Mouse (Mus musculus) heart, adult 2 months (tissue): ENCODE data around the gene Atf1. TPM values are rescaled to one million over a fixed set of nuclear protein-coding genes. Genes with fewer than 3 reads are reported as not detected.

ENCODE experiments used
- DNase-seq, 2 experiments: peaks; one replicate each; pipeline ENCODE4 v3.0.0; 2021
- H3K27ac ChIP-seq: fragments of 200-600 bp; 2 replicates; pipeline ENCODE4 v1.8.1; 2022
- H3K27me3 ChIP-seq: fragments of 200-500 bp; 2 replicates; pipeline ENCODE4 v1.6.1; 2012; ENCODE audit warnings: mild to moderate bottlenecking, low read length, inconsistent platforms, mixed read lengths; ENCODE audit not compliant: control insufficient read depth, insufficient read depth
- H3K36me3 ChIP-seq: fragments of 200-500 bp; 2 replicates; pipeline ENCODE4 v1.6.1; 2012; ENCODE audit warnings: low read length, inconsistent platforms; ENCODE audit not compliant: control insufficient read depth, insufficient read depth
- H3K4me1 ChIP-seq: fragments of 200-500 bp; 2 replicates; pipeline ENCODE4 v1.6.1; 2011; ENCODE audit warnings: low read length; ENCODE audit not compliant: control insufficient read depth, insufficient read depth
- H3K4me3 ChIP-seq: fragments of 200-600 bp; 2 replicates; pipeline ENCODE4 v1.8.1; 2022
- H3K79me2 ChIP-seq: fragments of 200-500 bp; replicated peaks from 2 replicates; pipeline ENCODE4 v1.6.1; 2012; ENCODE audit warnings: mild to moderate bottlenecking, inconsistent platforms, low read length, moderate library complexity, mixed read lengths; ENCODE audit not compliant: control insufficient read depth, insufficient read depth
- H3K9ac ChIP-seq: fragments of 200-500 bp; 2 replicates; pipeline ENCODE4 v1.6.1; 2012; ENCODE audit warnings: low read depth, mild to moderate bottlenecking, control low read depth, inconsistent platforms, low read length, mixed read lengths
- CTCF ChIP-seq: fragments of 200-600 bp; IDR thresholded peaks from 2 replicates; pipeline ENCODE4 v1.8.1; 2022; ENCODE audit warnings: antibody characterized with exemption, mild to moderate bottlenecking, moderate library complexity
- EP300 ChIP-seq: fragments of 200-500 bp; IDR thresholded peaks from 2 replicates; pipeline ENCODE4 v1.6.1; 2011; ENCODE audit warnings: low read depth, low read length, control low read depth; ENCODE audit not compliant: insufficient read depth
- POLR2A ChIP-seq: fragments of 200-500 bp; IDR thresholded peaks from 2 replicates; pipeline ENCODE4 v1.6.1; 2011; ENCODE audit warnings: mild to moderate bottlenecking, low read depth, low read length, control low read depth; ENCODE audit not compliant: insufficient read depth
- WGBS: fragments of 180-500 bp; shearing (Covaris S2); methylation state at CpG from one replicate; pipeline ENCODE4 v1.1.7; 2018; 5-methylcytosine and 5-hydroxymethylcytosine counted together
- intact Hi-C: fragments of 180-260 bp; cut with DNase I; formaldehyde crosslinking; loops from one replicate; pipeline ENCODE4 v1.15.1; 2025
- polyA plus RNA-seq: library from polyadenylated mRNA; depleted of rRNA; stranded (reverse); fragments of >200 nt; gene quantifications from 2 replicates; pipeline ENCODE4 v1.2.3, GENCODE M21; 2012
- total RNA-seq, 2 experiments: library from RNA; stranded (reverse); gene quantifications; 2 replicates each; pipeline ENCODE4 v1.2.3; 2021

Gene Atf1
- total and polyA plus RNA-seq, 3 experiments = 50.7 to 54.2 (median 53.9) TPM

GRCm38 (mm10) chr15:100274790-100275559 is 47.4 kb downstream of the Atf1 start:
- intact Hi-C loops = no loop called here
- WGBS = 85% methylated on average over 7 of the region's 7 CpGs

GRCm38 (mm10) chr15:100276403-100276802 is 48.8 kb downstream of the Atf1 start:
- H3K27ac ChIP-seq = no peak overlapping the region
- no peak for DNase-seq
- no peaks in the 10 kb centered on the region for H3K79me2 ChIP-seq
- WGBS = 93% methylated on average over 4 of the region's 4 CpGs
- H3K4me3 ChIP-seq = no peak overlapping the region
- no peak overlapping the region for H3K9ac ChIP-seq
- intact Hi-C loops = no loop called here
- H3K36me3 ChIP-seq = no peaks in the 10 kb centered on the region
- H3K4me1 ChIP-seq = no peaks in the 10 kb centered on the region
- TF ChIP-seq CTCF (no peak), POLR2A (no peak), EP300 (no peak)
- no peaks in the 10 kb centered on the region for H3K27me3 ChIP-seq

More at GRCm38 (mm10) chr15:100274790-100275559, 47.4 kb downstream of the Atf1 start:
- Histone ChIP-seq H3K79me2 (no peaks in the 10 kb centered on the region), H3K9ac (no peak overlapping the region), H3K4me3 (no peak overlapping the region), H3K36me3 (no peaks in the 10 kb centered on the region), H3K27ac (no peak overlapping the region), H3K27me3 (no peaks in the 10 kb centered on the region), H3K4me1 (no peaks in the 10 kb centered on the region)
- TF ChIP-seq EP300 (no peak), POLR2A (no peak), CTCF (no peak)
- DNase-seq = no peak

- WGBS = 89% methylated on average over 3 of the region's 3 CpGs
- no peak for DNase-seq
These were observed 50.0 kb downstream of the Atf1 start for GRCm38 (mm10) chr15:100277586-100277985.

GRCm38 (mm10) chr15:100280626-100281025 is 53.0 kb downstream of the Atf1 start, which contains the start of gene Tmprss12:
Tmprss12 (plus strand) TSS chr15:100280837.
- Histone ChIP-seq H3K9ac (no peak within 1 kb of the TSS), H3K4me1 (no peaks in the 10 kb centered on the region), H3K79me2 (no peaks in the 10 kb centered on the region), H3K36me3 (no peaks in the 10 kb centered on the region), H3K27ac (no peak within 1 kb of the TSS), H3K4me3 (no peak within 1 kb of the TSS), H3K27me3 (no peaks in the 10 kb centered on the region)
- intact Hi-C loops = no loop called here
- TF ChIP-seq EP300 (no peak), CTCF (no peak), POLR2A (no peak)
- DNase-seq = no peak
- WGBS = 93% methylated on average over 18 of the region's 20 CpGs

More at GRCm38 (mm10) chr15:100277586-100277985, 50.0 kb downstream of the Atf1 start:
- no peaks in the 10 kb centered on the region for H3K79me2 ChIP-seq
- TF ChIP-seq EP300 = no peak
- TF ChIP-seq POLR2A = no peak
- no peak for TF ChIP-seq CTCF
- H3K36me3 ChIP-seq = no peaks in the 10 kb centered on the region
- H3K4me1 ChIP-seq = no peaks in the 10 kb centered on the region
- intact Hi-C loops = no loop called here
- no peak overlapping the region for H3K4me3 ChIP-seq
- H3K27me3 ChIP-seq = no peaks in the 10 kb centered on the region
- no peak overlapping the region for H3K27ac ChIP-seq
- H3K9ac ChIP-seq = no peak overlapping the region

GRCm38 (mm10) chr15:100288980-100289379 is 61.4 kb downstream of the Atf1 start:
- H3K36me3 ChIP-seq = no peaks in the 10 kb centered on the region
- no peak overlapping the region for H3K27ac ChIP-seq
- intact Hi-C loops = no loop called here
- H3K4me3 ChIP-seq = no peak overlapping the region
- no peak overlapping the region for H3K9ac ChIP-seq
- H3K4me1 ChIP-seq = no peaks in the 10 kb centered on the region
- no peaks in the 10 kb centered on the region for H3K27me3 ChIP-seq
- WGBS = 93% methylated on average over 6 of the region's 6 CpGs
- no peak for DNase-seq
- TF ChIP-seq EP300 (no peak), CTCF (no peak), POLR2A (no peak)
- no peaks in the 10 kb centered on the region for H3K79me2 ChIP-seq

- TF ChIP-seq POLR2A = no peak
- TF ChIP-seq EP300 = no peak
- TF ChIP-seq CTCF = no peak
- no peak for DNase-seq
- Histone ChIP-seq H3K27me3 (no peaks in the 10 kb centered on the region), H3K27ac (no peak overlapping the region), H3K36me3 (no peaks in the 10 kb centered on the region), H3K9ac (no peak overlapping the region), H3K4me1 (no peaks in the 10 kb centered on the region), H3K79me2 (no peaks in the 10 kb centered on the region), H3K4me3 (no peak overlapping the region)
- intact Hi-C loops = no loop called here
- WGBS = 61% methylated on average over 5 of the region's 5 CpGs
These were observed 63.2 kb downstream of the Atf1 start for GRCm38 (mm10) chr15:100290858-100291257.
